Mouse (Mus musculus): ENCODE data around the gene Ggn. TPM values are rescaled to one million over a fixed set of nuclear protein-coding genes. Genes with fewer than 3 reads are reported as not detected.

The Ggn gene
- polyA plus RNA-seq, 1 experiment from 2014 or later, result 0.51 TPM

- H3K4me3 ChIP-seq, result peak overlapping the region; percentile 28; the same call in 1 of the 2 replicates
Observed at GRCm38 (mm10) chr7:29214236-29214635, 44.2 kb downstream of the Ggn start.

GRCm38 (mm10) chr7:29214846-29215245 lies 44.8 kb downstream of the Ggn start:
- Histone ChIP-seq H3K4me2 (no peak overlapping the region), H3K36me3 (no peaks in the 10 kb centered on the region; the same call in 1 of the 2 replicates), H3K4me3 (no peak overlapping the region), H3K9ac (no peak overlapping the region), H3K27me3 (peaks cover 11% of the 10 kb centered on the region), H3K4me1 (peaks cover 16% of the 10 kb centered on the region; the same call in 1 of the 2 replicates), H3K27ac (no peak overlapping the region), H3K9me3 (peaks cover 8% of the 10 kb centered on the region)
- ATAC-seq (ENCODE audit: insufficient number of reproducible peaks, insufficient read depth, low FRiP score, low TSS enrichment, low read depth), result no peak
- 44% methylated on average over 15 of the region's 15 CpGs for WGBS

More at GRCm38 (mm10) chr7:29214236-29214635, 44.2 kb downstream of the Ggn start:
- Histone ChIP-seq H3K4me2 (peak overlapping the region; percentile 54; the same call in 1 of the 2 replicates), H3K36me3 (no peaks in the 10 kb centered on the region; the same call in 1 of the 2 replicates), H3K27me3 (peaks cover 11% of the 10 kb centered on the region), H3K27ac (no peak overlapping the region), H3K9me3 (peaks cover 2% of the 10 kb centered on the region; the same call in 1 of the 2 replicates), H3K4me1 (peaks cover 16% of the 10 kb centered on the region; the same call in 1 of the 2 replicates), H3K9ac (no peak overlapping the region)
- no peak for ATAC-seq (ENCODE audit: insufficient number of reproducible peaks, insufficient read depth, low FRiP score, low TSS enrichment, low read depth)
- 75% methylated on average over 2 of the region's 2 CpGs for WGBS

Other genes starting within 250 kb of the Ggn start
- gene Actn4, start 207.9 kb upstream of the Ggn start, polyA plus RNA-seq (2015; fragmentation: Nextera tagmentation; extraction: Ambion mirVana), result 232 and 258 TPM in 2 replicates
- 453 and 455 TPM in 2 replicates for gene Eif3k, start 188.3 kb upstream of the Ggn start, polyA plus RNA-seq (2015; fragmentation: Nextera tagmentation; extraction: Ambion mirVana)
- gene Map4k1, start 188.2 kb upstream of the Ggn start, polyA plus RNA-seq (2015; fragmentation: Nextera tagmentation; extraction: Ambion mirVana), result 7.7 and 9.9 TPM in 2 replicates
- 2.3 and 3.3 TPM in 2 replicates for gene Ryr1, start 45.0 kb upstream of the Ggn start, polyA plus RNA-seq (2015; fragmentation: Nextera tagmentation; extraction: Ambion mirVana)
- gene Rasgrp4, start 35.4 kb upstream of the Ggn start, polyA plus RNA-seq (2015; fragmentation: Nextera tagmentation; extraction: Ambion mirVana), result 1.3 and 1.8 TPM in 2 replicates
- 16.0 and 17.6 TPM in 2 replicates for gene Fam98c, start 14.0 kb upstream of the Ggn start, polyA plus RNA-seq (2015; fragmentation: Nextera tagmentation; extraction: Ambion mirVana)
- gene Spred3, start 201 bp downstream of the Ggn start, polyA plus RNA-seq (2015; fragmentation: Nextera tagmentation; extraction: Ambion mirVana), result 4.5 and 4.9 TPM in 2 replicates
- gene Psmd8, start 10.5 kb downstream of the Ggn start, polyA plus RNA-seq (2015; fragmentation: Nextera tagmentation; extraction: Ambion mirVana), result 252 and 273 TPM in 2 replicates
- 0.72 and 0.74 TPM in 2 replicates for gene Catsperg1, start 43.8 kb downstream of the Ggn start, polyA plus RNA-seq (2015; fragmentation: Nextera tagmentation; extraction: Ambion mirVana)
- gene Kcnk6, start 62.3 kb downstream of the Ggn start, polyA plus RNA-seq (2015; fragmentation: Nextera tagmentation; extraction: Ambion mirVana), result 1.4 and 1.8 TPM in 2 replicates
- 110 and 111 TPM in 2 replicates for gene Yif1b, start 68.1 kb downstream of the Ggn start, polyA plus RNA-seq (2015; fragmentation: Nextera tagmentation; extraction: Ambion mirVana)
- gene 2200002D01Rik, start 78.3 kb downstream of the Ggn start, polyA plus RNA-seq (2015; fragmentation: Nextera tagmentation; extraction: Ambion mirVana), result 2.2 and 4.4 TPM in 2 replicates
- gene Spint2, start 111.7 kb downstream of the Ggn start, polyA plus RNA-seq (2015; fragmentation: Nextera tagmentation; extraction: Ambion mirVana), result 118 and 127 TPM in 2 replicates
- gene Ppp1r14a, start 119.1 kb downstream of the Ggn start, polyA plus RNA-seq (2015; fragmentation: Nextera tagmentation; extraction: Ambion mirVana), result 10.1 and 10.5 TPM in 2 replicates
- 28.4 and 29.9 TPM in 2 replicates for gene Dpf1, start 133.7 kb downstream of the Ggn start, polyA plus RNA-seq (2015; fragmentation: Nextera tagmentation; extraction: Ambion mirVana)